Mouse (Mus musculus): ENCODE measurements around the gene Mrps25. TPM values are rescaled to one million over a fixed set of nuclear protein-coding genes. Genes with fewer than 3 reads are reported as not detected.

Gene Mrps25
- polyA plus RNA-seq, 1 experiment from 2014 or later = 73.5 TPM

DNA sequence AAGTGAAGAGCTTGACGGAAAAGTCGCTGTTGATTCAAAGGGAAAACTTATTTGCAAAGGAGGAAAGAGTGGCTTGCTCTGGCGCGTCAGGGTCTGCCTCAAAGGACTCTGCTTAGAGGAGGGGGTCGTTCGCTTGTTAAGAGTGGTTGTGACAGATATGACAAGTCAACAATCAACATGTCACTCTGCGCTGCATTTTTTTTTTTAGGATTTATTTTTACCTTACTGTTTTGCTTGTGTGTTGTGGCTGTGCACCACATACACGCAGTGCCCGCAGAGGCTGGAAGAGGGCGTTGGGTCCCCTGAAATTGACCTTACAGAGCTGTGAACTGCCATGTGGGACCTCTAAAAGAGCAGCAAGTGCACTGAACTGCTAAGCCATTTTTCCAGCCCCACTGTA, 345 bp upstream of the Mrps25 start:
- peaks cover 15% of the 10 kb centered on the region for H3K4me1 ChIP-seq
- H3K4me3 ChIP-seq (replicated peaks) = peak overlapping the region; percentile 73
- ATAC-seq (ENCODE audit: low FRiP score) = peak; percentile 77
- H3K27me3 ChIP-seq = no peaks in the 10 kb centered on the region
- H3K36me3 ChIP-seq (replicated peaks) = peaks cover 37% of the 10 kb centered on the region
- peak overlapping the region; percentile 79 for H3K9ac ChIP-seq
- 4% methylated on average over 10 of the region's 10 CpGs for WGBS
- peak overlapping the region; percentile 32; the same call in 1 of the 2 replicates for H3K27ac ChIP-seq
- H3K9me3 ChIP-seq = 0 out of 2 replicates have a peak, but pooled peaks cover 1% of the 10 kb centered on the region
- peak overlapping the region; percentile 80 for H3K4me2 ChIP-seq

DNA sequence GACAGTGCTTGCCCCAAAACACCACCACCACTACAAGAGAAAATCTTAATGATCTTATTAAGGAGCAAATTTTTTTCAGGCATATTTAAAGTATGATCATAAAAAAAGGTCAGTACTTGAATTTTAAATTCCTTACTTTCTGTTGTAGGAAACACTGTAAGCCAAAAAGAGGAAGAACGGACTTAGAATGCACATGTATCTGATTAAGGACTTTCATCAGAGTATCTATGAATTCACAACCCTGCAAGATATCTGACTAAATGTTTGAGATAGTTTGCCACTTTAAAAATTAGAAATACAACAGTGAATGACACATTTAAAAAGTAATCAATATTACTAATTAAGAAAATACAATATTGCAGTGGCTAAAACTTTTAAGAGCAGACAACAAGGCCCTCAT, 7.4 kb downstream of the Mrps25 start:
- Histone ChIP-seq H3K4me3 (replicated peaks) (no peak overlapping the region), H3K9ac (no peak overlapping the region), H3K36me3 (replicated peaks) (peaks cover 72% of the 10 kb centered on the region), H3K9me3 (0 out of 2 replicates have a peak, but pooled peaks cover 4% of the 10 kb centered on the region), H3K27ac (no peak overlapping the region), H3K27me3 (no peaks in the 10 kb centered on the region), H3K4me1 (no peaks in the 10 kb centered on the region), H3K4me2 (no peak overlapping the region)
- 96% methylated on average over 1 of the region's 1 CpGs for WGBS
- no peak for ATAC-seq (ENCODE audit: low FRiP score)

DNA sequence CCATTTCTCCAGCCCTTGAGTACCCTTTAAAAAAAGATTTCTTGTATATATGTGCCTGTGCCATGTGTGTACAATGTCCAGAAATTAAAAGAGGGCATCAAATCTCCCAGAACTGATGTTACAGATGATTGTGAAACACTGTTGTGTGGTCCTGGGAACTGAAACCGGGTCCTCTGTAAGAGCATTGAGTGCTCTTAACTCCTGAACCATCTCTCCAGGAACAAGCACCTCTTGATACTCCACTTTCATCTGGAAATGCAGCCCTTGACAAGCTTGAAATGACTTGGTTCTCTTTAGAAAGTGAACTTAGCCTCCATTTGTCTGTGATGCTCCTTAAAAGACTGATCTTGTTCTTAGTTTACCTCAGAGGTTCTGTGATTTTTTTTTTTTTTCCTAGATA, 21.1 kb downstream of the Mrps25 start:
- Histone ChIP-seq H3K4me2 (no peak overlapping the region), H3K9ac (no peak overlapping the region), H3K9me3 (no peaks in the 10 kb centered on the region), H3K4me1 (peaks cover 2% of the 10 kb centered on the region; the same call in 1 of the 2 replicates), H3K36me3 (replicated peaks) (peaks cover 93% of the 10 kb centered on the region), H3K4me3 (replicated peaks) (no peak overlapping the region), H3K27ac (no peak overlapping the region), H3K27me3 (no peaks in the 10 kb centered on the region)
- WGBS = 94% methylated on average over 1 of the region's 1 CpGs
- no peak for ATAC-seq (ENCODE audit: low FRiP score)

DNA sequence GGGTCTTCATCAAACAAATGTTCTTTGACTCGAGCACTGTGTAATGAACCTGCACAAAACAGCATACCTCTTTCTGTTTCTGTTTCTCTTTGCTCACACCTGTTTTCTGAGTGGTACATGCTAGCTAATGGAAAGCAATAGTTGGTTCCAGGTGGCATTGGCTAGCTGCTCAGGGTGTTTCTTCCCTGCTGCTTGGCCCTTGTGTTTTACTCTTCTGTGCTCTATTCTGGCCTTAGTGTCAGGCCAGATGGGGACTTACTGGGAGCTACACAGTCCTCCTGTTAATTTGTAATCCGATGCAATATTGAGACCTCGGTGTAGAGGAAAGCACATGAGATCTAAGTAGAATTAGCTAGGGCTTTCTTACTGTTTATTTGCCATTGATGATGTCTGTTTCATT, 25.0 kb downstream of the Mrps25 start:
- no peak overlapping the region for H3K9ac ChIP-seq
- H3K27me3 ChIP-seq = no peaks in the 10 kb centered on the region
- peaks cover 2% of the 10 kb centered on the region; the same call in 1 of the 2 replicates for H3K4me1 ChIP-seq
- H3K36me3 ChIP-seq (replicated peaks) = peaks cover 97% of the 10 kb centered on the region
- no peak overlapping the region for H3K27ac ChIP-seq
- no peak overlapping the region for H3K4me3 ChIP-seq (replicated peaks)
- H3K4me2 ChIP-seq = no peak overlapping the region
- H3K9me3 ChIP-seq = no peaks in the 10 kb centered on the region
- WGBS = 89% methylated on average over 3 of the region's 3 CpGs
- no peak for ATAC-seq (ENCODE audit: low FRiP score)

DNA sequence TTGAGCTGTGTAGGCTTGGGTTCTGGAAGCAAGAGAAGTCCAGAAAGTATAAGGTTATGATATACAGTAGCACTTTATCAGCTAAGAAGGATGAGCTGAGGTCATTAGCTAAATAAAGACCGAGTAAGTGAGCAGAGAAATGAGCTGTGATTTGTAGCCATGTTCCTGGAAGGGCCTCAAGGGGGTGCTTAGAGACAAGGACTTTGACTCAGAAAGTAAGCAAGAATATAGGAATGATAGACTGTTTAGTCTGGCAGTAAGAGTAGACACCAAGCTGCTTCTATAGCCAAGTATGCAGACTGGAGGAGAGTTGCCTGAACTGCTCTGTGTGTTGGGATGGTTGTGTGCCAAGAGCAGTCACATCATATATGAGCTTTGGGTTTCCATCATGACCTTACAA, 30.1 kb downstream of the Mrps25 start:
- no peaks in the 10 kb centered on the region for H3K9me3 ChIP-seq
- peaks cover 86% of the 10 kb centered on the region for H3K36me3 ChIP-seq (replicated peaks)
- H3K9ac ChIP-seq = no peak overlapping the region
- H3K27me3 ChIP-seq = no peaks in the 10 kb centered on the region
- H3K4me1 ChIP-seq = no peaks in the 10 kb centered on the region
- ATAC-seq (ENCODE audit: low FRiP score) = no peak
- 89% methylated on average over 1 of the region's 1 CpGs for whole genome bisulfite sequencing
- H3K4me2 ChIP-seq = no peak overlapping the region
- H3K4me3 ChIP-seq (replicated peaks) = no peak overlapping the region
- no peak overlapping the region for H3K27ac ChIP-seq

DNA sequence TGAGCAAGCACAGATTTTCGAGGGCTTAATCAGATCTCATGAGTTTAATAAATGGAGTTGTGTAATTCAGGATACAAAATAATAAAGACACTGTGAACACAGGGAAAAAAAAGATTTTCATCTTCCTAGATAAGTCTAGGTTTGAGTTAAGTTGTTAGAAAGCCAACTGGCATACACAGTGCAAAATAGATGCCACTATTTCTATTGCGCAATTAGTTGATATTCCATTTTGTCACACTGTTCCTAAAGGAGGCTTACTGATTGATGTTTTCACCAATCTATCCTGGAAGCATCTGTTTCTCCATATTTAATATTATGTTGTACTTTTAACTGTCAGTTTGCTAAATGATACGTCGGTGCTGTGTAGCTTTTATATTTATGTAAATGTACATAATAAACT, 38.0 kb downstream of the Mrps25 start:
- Histone ChIP-seq H3K9ac (no peak overlapping the region), H3K27ac (no peak overlapping the region), H3K36me3 (replicated peaks) (peaks cover 44% of the 10 kb centered on the region), H3K9me3 (no peaks in the 10 kb centered on the region), H3K27me3 (no peaks in the 10 kb centered on the region), H3K4me1 (no peaks in the 10 kb centered on the region), H3K4me3 (replicated peaks) (no peak overlapping the region), H3K4me2 (no peak overlapping the region)
- ATAC-seq (ENCODE audit: low FRiP score) = no peak
- 96% methylated on average over 4 of the region's 4 CpGs for WGBS

DNA sequence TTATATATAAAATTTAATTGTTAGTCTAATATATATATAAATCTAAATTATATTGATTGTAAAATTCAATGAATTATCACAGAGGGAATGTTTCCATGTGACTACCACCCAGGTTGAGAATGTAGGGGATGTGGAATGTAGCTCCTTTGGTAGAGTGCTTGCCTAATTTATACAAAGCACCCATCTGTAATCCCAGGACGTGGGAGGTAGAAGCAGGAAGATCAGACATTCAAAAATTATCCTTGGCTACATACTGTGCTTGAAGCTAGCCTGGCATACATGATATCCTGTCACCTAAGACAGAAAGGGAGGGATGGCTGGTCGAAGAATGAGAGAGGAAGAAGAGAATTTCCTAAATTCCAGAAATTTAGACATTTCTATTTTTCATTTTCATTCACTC, 47.5 kb downstream of the Mrps25 start:
- Histone ChIP-seq H3K4me2 (no peak overlapping the region), H3K4me1 (0 out of 2 replicates have a peak, but pooled peaks cover 4% of the 10 kb centered on the region), H3K27me3 (no peaks in the 10 kb centered on the region), H3K27ac (no peak overlapping the region), H3K9me3 (no peaks in the 10 kb centered on the region), H3K9ac (no peak overlapping the region), H3K36me3 (replicated peaks) (peaks cover 13% of the 10 kb centered on the region), H3K4me3 (replicated peaks) (no peak overlapping the region)
- 77% methylated on average over 2 of the region's 2 CpGs for WGBS
- ATAC-seq (ENCODE audit: low FRiP score) = no peak

DNA sequence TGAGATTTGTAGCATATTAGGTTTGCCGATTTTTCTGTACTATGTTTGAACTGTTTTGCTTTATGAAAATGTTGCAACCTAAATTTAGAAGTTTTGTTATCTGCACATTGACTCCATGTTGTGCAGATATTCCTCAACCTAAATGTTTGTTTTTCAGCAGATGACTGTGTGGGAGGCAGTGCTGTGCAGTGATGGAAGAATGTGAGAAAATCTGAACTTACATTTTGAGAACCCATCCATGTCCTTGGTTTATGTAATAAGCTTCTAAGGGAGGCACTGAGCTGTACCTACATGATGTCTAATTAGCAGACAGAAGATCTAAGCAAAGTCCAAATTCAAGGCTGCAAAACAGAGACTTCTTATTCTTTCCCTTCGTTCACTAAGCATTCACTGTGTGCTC, 50.2 kb downstream of the Mrps25 start:
- Histone ChIP-seq H3K4me3 (replicated peaks) (no peak overlapping the region), H3K4me1 (0 out of 2 replicates have a peak, but pooled peaks cover 4% of the 10 kb centered on the region), H3K36me3 (replicated peaks) (0 out of 2 replicates have a peak, but pooled peaks cover 4% of the 10 kb centered on the region), H3K4me2 (no peak overlapping the region), H3K9me3 (no peaks in the 10 kb centered on the region), H3K27me3 (no peaks in the 10 kb centered on the region), H3K27ac (no peak overlapping the region), H3K9ac (no peak overlapping the region)
- no peak for ATAC-seq (ENCODE audit: low FRiP score)
- WGBS = 99% methylated on average over 2 of the region's 2 CpGs

DNA sequence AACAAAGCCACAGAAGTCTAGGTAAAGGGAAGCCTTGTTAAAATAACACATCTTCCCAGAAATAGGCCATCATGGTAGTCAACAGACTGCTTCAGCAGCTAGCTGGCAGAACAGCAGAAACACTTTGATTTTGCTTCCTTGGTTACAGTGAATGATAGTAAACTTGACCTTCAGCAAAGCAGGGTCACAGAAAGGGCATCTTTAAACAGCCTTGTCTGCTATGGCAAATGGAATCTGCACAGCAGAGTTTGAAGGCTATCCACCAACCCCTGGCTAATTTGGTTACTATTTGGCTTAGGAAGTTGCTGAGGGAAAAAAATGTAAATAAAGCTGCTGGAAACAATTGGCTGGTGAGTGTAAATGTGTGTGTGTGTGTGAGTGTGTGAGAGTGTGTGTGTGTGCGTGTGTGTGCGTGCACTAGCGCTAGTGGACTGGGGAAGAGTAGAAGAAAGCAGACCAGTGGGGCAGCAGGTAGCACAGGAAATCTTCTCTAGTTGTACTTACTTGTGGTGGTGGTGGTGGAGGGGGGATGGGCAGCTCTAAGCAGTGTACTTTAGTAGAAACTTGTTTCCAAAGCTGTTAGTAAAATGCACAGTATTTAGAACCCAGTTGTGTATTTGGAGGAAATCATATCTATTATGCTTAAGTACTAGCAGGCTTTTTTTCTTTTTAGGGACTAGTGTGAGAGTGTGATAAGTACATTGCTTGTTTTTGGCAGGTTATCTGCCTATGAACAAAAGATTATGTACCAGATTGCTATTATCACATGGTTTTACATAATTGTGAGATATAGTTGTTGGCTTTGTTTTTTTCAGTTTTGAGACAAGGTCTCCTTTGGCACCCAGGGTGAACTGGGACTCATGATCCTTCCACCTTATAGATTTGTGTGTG, 51.6 kb downstream of the Mrps25 start:
- 95% methylated on average over 3 of the region's 3 CpGs for WGBS
- no peak for ATAC-seq (ENCODE audit: low FRiP score)

DNA sequence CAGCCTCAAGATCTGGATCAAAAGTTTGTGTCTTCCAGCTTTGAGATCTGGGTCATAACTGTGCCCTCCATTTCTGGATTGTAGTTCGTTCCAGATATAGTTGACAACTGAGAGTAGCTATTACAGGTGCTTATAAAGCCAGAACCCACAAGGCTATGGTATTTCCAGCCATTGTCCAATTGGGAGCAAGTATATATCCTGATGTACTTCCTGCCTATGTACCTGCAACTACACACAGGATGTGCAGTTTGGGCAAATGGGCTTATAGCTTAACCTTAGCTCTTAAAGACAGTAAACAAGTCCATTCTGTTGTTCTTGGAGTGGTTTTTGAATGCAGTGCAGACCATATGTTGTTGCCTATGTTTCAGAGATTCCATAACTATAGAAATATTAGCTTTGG, 52.4 kb downstream of the Mrps25 start:
- Histone ChIP-seq H3K4me3 (replicated peaks) (no peak overlapping the region), H3K36me3 (replicated peaks) (0 out of 2 replicates have a peak, but pooled peaks cover 4% of the 10 kb centered on the region), H3K27me3 (no peaks in the 10 kb centered on the region), H3K9ac (no peak overlapping the region), H3K4me1 (0 out of 2 replicates have a peak, but pooled peaks cover 4% of the 10 kb centered on the region), H3K4me2 (no peak overlapping the region), H3K9me3 (no peaks in the 10 kb centered on the region), H3K27ac (no peak overlapping the region)
- ATAC-seq (ENCODE audit: low FRiP score) = no peak
- WGBS = 95% methylated on average over 1 of the region's 1 CpGs

More for the DNA sequence above, 51.6 kb downstream of the Mrps25 start:
- H3K36me3 ChIP-seq (replicated peaks) = 0 out of 2 replicates have a peak, but pooled peaks cover 4% of the 10 kb centered on the region
- H3K27ac ChIP-seq = no peak overlapping the region
- no peak overlapping the region for H3K4me2 ChIP-seq
- H3K9ac ChIP-seq = no peak overlapping the region
- H3K4me1 ChIP-seq = 0 out of 2 replicates have a peak, but pooled peaks cover 4% of the 10 kb centered on the region
- H3K4me3 ChIP-seq (replicated peaks) = no peak overlapping the region
- H3K27me3 ChIP-seq = no peaks in the 10 kb centered on the region
- no peaks in the 10 kb centered on the region for H3K9me3 ChIP-seq

DNA sequence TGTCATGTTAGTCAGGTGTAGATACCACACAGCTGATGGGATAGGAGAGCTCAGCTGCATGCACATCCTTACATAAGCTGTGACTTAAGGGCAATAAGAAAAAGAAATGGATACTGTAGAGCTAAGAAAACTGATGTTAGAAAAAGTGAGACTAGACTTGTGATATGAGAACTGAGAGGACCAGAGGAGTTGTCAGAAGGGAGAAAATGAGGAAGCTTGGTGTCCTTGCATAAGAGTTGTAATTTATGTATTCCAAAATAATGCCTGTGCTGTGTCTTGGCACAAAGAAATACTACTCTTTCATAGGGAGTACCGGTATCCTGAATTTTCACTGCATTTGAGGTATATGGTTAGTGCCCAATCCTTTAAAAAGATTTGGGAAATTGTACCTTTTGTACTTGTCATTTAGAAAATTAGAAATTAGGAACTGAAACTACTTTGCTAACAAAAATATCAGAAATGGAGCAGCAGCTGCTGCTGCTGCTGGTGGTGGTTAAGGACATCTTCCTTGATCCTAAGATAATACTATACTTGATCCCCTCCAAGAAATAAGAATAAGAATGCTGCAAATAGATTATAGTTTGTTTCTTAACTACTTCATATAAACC, 56.9 kb downstream of the Mrps25 start:
- 95% methylated on average over 1 of the region's 1 CpGs for WGBS

DNA sequence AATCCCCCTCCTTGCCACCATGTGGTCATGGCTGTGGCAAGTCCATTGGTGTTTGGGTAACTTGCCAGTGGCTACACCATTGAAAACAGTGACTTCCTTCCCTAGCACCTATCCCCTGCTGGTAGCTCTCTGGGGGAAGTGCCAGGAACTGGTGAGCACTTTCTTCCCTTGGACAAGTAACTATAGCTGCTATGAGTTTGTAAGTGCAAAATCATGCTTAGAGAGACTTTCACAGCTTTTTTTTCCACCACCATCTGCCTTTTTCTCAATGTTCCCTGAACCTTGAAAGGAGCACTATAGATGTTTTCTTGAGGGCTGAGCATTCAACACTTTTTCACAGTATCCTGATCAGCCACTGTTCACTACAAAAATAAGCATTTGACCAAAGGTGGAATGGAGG, 59.3 kb downstream of the Mrps25 start:
- no peak for ATAC-seq (ENCODE audit: low FRiP score)
- H3K27me3 ChIP-seq = no peaks in the 10 kb centered on the region
- no peak overlapping the region for H3K4me2 ChIP-seq
- no peak overlapping the region for H3K4me3 ChIP-seq (replicated peaks)
- no peaks in the 10 kb centered on the region for H3K4me1 ChIP-seq
- no peaks in the 10 kb centered on the region for H3K36me3 ChIP-seq (replicated peaks)
- H3K9me3 ChIP-seq = no peaks in the 10 kb centered on the region
- no peak overlapping the region for H3K9ac ChIP-seq
- H3K27ac ChIP-seq = no peak overlapping the region

More for the DNA sequence above, 56.9 kb downstream of the Mrps25 start:
- Histone ChIP-seq H3K4me2 (no peak overlapping the region), H3K4me1 (0 out of 2 replicates have a peak, but pooled peaks cover under 1% of the 10 kb centered on the region), H3K9me3 (no peaks in the 10 kb centered on the region), H3K27ac (no peak overlapping the region), H3K27me3 (no peaks in the 10 kb centered on the region), H3K9ac (no peak overlapping the region), H3K36me3 (replicated peaks) (no peaks in the 10 kb centered on the region), H3K4me3 (replicated peaks) (no peak overlapping the region)
- ATAC-seq (ENCODE audit: low FRiP score) = no peak

Data from forebrain, embryonic 12.5 days (tissue).